Mouse (Mus musculus) macrophage (primary cell): ENCODE results near the gene D17H6S53E. TPM values are rescaled to one million over a fixed set of nuclear protein-coding genes. Genes with fewer than 3 reads are reported as not detected.

ENCODE experiments used
- H3K27ac ChIP-seq: fragments of 350-480 bp; formaldehyde crosslinking; 2 replicates; pipeline ENCODE4 v1.9.0; 2021
- H3K36me3 ChIP-seq: fragments of 350-480 bp; formaldehyde crosslinking; 2 replicates; pipeline ENCODE4 v1.9.0; 2021; ENCODE audit errors: inconsistent target
- H3K4me3 ChIP-seq: fragments of 350-480 bp; formaldehyde crosslinking; 2 replicates; pipeline ENCODE4 v1.9.0; 2021; ENCODE audit errors: inconsistent target
- H3K79me2 ChIP-seq: fragments of 350-480 bp; formaldehyde crosslinking; 2 replicates; pipeline ENCODE4 v1.9.0; 2021; ENCODE audit errors: inconsistent target
- WGBS: methylation state at CpG from one replicate; pipeline ENCODE4 v1.1.7; 2026; ENCODE audit warnings: inconsistent platforms; ENCODE audit not compliant: missing documents; 5-methylcytosine and 5-hydroxymethylcytosine counted together
- polyA plus RNA-seq: library from polyadenylated mRNA; stranded (reverse); fragments of 250-400 nt; gene quantifications from 3 replicates; pipeline ENCODE4 v1.2.4, GENCODE M21; 2018; ENCODE audit warnings: inconsistent platforms

Gene D17H6S53E
- polyA plus RNA-seq, 1 experiment from 2014 or later: 11.5 TPM

DNA sequence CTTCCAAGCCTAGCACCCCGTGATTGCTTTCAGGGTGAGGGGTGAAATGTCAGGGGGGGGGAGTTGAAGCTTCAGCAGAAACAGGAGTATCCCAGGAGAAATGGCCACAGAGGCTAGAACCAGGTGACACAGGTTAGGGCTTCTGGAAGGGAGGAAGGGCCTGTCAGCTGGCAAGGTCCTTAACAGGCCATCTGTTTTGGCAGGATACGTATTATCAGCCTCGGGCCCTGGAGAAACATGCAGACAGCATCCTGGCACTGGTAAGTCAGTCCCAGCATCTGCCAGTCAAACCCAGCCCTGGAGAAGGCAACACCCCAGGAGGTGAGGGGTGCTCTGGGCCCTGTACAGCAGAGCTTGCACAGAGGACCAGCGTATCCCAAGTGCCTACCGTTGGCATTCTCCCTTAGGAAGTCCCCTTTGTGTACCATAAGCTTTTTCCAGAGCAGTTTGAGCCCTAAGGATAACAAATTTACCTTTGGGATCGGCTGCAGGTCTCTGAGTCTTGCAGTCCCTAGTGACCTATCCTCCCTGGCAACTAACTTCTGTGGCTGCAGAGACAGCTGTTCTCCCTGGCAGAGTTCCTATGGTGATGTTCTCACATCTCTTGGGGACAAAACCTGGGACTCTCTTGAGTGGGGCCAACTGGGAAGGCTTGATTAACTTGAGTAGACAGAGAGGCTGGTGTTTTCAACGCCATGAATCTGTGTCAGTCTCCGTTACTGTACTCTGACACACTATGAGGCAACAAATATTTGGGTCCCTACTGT lies 35.8 kb upstream of the D17H6S53E start:
- Histone ChIP-seq H3K4me3 (peak overlapping the region; percentile 68), H3K36me3 (peaks cover 27% of the 10 kb centered on the region), H3K79me2 (peaks cover 13% of the 10 kb centered on the region; the same call in 1 of the 2 replicates), H3K27ac (no peak overlapping the region)
- 74% methylated on average over 8 of the region's 8 CpGs for WGBS

DNA sequence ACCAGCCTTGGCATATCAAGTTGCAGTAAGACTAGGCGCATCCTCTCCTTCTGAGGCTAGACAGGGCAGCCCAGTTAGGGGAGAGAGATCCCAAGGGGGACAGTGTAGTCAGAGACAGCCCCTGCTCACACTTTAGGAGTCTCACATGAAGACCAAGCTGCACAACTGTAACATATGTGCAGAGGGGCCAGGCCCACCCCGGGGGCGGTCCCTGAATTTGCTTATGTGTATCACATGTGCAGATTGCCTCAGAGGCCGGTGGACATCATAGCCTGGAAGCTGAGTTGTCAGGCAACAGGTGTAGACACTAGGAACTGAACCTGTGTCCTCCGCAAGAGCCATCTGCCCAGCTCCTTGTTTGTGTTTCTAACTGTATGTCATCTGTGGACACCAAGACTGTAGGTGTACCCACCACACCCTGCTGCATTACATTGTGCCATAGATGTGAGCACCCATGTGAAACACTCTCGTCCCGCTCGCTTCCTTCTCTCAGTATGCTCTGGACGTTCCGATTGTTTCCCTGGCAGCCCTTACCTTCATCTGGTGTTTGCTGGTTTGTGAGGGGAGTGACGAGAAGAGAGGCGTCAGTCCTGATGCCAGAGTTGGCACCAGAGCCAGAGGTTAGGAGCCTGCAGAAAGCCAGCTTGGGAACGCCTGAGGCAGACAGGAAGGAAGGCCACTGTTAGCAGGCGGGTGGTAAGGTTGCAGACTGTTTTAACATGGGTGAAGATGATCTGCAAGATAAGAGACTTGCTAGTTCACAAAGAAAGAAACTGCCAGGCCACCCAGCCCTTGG lies 33.6 kb upstream of the D17H6S53E start:
- Histone ChIP-seq H3K36me3 (peaks cover 45% of the 10 kb centered on the region), H3K79me2 (peaks cover 13% of the 10 kb centered on the region; the same call in 1 of the 2 replicates), H3K27ac (no peak overlapping the region), H3K4me3 (no peak overlapping the region)
- 92% methylated on average over 14 of the region's 14 CpGs for WGBS

DNA sequence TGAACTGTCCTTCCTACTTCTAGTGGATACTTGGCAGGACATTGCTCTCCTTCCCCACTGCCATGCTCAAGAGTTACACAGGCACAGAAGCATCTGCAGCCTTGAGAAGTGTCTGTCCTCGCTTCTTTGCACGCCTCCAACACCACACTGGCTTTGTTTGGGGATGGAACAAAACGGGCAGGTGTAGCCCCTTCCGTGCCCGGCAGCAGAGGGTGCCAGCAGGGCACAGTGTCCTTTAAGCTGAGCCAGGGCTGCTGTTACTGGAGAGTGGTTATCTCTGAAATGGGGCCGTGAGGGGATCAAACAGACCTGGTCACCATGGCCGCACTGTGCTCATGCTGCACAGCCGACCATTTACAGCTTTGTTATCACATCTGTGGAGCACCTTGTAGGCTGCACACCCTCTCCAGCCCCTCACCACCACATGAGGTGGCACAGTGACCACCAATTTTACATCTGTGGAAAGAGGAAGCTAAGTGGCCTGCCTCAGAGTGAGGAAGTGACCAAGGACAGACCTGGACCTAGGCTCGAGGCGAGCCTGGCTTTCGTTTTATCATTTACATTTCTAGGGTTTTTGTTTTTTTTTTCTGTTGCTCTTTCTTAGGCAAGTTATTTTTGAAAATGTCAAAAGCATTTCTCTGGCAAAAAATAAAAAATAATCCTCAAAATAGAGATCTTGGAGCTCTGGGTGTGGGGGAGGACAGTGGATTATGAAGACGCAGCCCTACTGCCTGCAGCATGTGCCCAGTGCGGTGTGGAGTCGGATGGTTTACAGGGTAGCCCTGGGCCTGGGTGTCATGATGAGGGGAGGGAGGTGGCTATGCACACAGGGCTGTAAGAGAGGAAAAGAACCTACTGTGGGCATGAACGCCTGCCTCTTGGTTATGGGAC lies 31.5 kb upstream of the D17H6S53E start:
- Histone ChIP-seq H3K27ac (no peak overlapping the region), H3K4me3 (no peak overlapping the region), H3K36me3 (peaks cover 65% of the 10 kb centered on the region), H3K79me2 (peaks cover 11% of the 10 kb centered on the region; the same call in 1 of the 2 replicates)
- WGBS: 83% methylated on average over 15 of the region's 15 CpGs

DNA sequence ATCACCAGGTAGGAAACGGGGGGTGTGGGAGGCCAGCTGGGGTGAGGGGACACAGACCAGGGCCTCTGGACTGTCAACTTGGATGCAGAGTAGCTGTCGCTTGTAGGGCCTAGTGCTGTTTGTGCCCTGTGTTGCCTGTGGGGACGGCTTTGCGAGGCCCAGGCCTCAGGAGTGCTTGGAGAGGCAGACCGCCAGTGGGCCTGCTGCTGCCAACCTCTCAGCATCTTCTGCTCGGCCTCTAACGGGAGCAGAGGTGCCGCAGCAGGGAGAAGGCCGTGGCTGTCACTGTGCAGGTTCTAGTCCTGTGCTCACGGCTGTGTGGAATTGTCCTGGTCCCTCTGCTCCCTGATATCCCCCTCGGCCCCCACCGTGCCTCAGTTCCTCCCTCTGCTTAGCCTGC lies 29.6 kb upstream of the D17H6S53E start:
- H3K27ac ChIP-seq: no peak overlapping the region
- WGBS: 96% methylated on average over 12 of the region's 12 CpGs
- peaks cover 78% of the 10 kb centered on the region for H3K36me3 ChIP-seq
- no peaks in the 10 kb centered on the region for H3K79me2 ChIP-seq
- no peak overlapping the region for H3K4me3 ChIP-seq

DNA sequence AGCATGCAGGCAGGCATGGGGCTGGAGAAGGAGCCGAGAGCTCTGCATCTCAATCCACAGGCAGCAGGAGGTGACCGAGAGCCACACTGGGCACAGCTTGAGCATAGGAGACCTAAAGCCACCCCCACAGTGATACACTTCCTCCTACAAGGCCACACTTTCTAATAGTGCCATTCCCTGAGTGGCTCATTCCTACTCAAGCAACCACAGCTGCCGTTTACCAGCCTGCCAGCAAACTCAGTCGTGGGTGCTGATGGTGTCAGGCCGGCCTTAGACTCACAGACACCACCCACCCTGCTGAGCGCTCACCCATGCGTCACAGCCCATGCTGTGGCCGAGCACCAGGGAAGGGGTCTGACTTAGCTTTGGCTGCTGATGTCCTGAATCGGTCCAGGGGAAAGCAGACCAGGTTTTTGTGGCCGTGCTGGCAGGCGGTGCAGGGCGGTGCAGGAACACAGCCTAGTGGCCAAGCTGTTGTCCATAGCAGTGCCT lies 29.0 kb upstream of the D17H6S53E start:
- WGBS: 95% methylated on average over 12 of the region's 12 CpGs
- Histone ChIP-seq H3K36me3 (peaks cover 80% of the 10 kb centered on the region), H3K79me2 (no peaks in the 10 kb centered on the region), H3K27ac (no peak overlapping the region), H3K4me3 (no peak overlapping the region)

DNA sequence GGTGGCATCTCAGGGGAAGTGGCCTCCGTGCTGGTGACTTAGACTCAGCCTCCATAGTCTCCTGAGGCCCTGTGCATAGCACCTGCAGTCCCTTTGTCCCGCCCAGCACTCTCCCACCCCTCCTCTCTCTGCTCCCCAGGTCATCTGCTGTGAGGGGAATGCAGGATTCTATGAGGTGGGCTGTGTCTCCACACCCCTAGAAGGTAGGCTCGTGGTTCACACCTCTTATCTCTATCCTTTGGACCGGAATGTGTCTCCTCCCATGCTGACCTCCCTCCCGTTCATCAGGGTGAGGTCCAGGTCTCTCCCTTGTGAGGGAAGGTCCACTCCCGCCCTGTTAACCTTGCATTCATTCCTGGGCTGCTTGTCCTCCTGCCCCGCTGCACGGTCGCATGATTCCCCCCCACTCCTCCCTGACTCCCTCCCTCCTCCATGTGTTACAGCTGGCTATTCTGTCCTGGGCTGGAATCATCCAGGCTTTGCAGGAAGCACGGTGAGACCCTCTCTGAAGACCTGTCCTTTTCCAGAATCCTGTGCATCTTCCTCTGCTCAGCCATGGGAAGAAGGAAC lies 25.9 kb upstream of the D17H6S53E start:
- WGBS: 93% methylated on average over 10 of the region's 10 CpGs
- Histone ChIP-seq H3K4me3 (no peak overlapping the region), H3K79me2 (no peaks in the 10 kb centered on the region), H3K36me3 (peaks cover 72% of the 10 kb centered on the region), H3K27ac (no peak overlapping the region)

DNA sequence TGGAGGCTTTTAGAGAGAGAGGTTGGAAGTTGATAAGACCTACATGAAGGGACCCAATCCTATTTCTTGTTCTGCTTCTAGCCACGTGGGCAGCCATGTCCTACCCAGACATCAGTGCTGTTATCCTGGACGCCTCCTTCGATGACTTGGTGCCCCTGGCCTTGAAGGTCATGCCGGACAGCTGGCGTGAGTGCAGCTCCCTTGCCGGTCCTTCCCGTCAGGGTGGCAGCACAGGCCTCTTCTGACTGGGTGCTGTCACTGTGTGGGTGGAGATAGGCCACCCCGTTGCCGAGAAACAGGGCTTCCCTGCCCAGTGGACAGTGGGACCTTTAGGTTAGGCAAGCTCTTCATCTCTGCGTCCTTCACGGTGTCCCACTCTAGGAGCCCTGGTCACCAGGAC lies 25.0 kb upstream of the D17H6S53E start:
- 93% methylated on average over 10 of the region's 11 CpGs for WGBS
- Histone ChIP-seq H3K36me3 (peaks cover 69% of the 10 kb centered on the region), H3K27ac (no peak overlapping the region), H3K79me2 (no peaks in the 10 kb centered on the region), H3K4me3 (no peak overlapping the region)

DNA sequence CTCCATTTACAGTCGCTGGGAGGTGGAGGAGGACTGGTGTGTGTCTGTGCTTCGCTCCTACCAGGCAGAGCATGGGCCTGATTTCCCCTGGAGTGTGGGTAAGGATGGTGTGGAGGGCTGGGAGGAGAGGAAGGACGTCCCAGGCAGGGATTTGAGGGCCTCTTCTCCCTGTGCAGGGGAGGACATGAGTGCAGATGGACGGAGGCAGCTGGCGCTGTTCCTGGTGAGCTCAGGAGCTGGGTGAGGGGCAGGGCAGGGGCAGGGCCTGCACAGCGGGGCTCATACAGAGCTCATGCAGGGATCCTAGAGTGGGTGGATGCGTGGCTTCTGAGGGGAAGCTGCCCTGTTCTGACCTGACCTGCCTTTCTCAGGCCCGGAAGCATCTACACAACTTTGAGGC lies 23.9 kb upstream of the D17H6S53E start:
- H3K36me3 ChIP-seq: peaks cover 57% of the 10 kb centered on the region
- H3K4me3 ChIP-seq: no peak overlapping the region
- 90% methylated on average over 8 of the region's 8 CpGs for WGBS
- no peaks in the 10 kb centered on the region for H3K79me2 ChIP-seq
- no peak overlapping the region for H3K27ac ChIP-seq

DNA sequence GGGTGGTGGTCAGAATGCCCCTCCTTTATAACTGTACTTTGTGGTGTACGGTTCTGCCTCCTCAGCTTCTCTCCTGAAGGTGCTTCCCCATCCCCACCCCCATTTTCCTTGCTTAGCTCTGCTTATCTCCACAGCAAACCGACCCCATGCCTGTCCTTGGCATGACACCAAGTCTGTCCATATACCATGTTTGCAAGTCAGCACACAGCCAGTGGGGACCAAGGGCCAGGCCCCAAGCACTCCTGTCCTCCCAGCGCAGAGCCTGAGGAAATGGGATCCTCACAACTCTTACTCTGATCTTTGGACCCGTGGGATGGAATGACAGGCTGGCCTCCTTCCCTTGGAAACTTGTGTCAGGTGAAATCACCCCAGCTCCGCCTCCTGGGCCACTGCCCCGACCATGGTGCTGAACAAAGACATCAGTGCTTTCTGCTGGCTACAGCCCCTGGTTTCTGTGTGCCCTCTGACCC lies 22.9 kb upstream of the D17H6S53E start:
- peaks cover 48% of the 10 kb centered on the region for H3K36me3 ChIP-seq
- H3K4me3 ChIP-seq: no peak overlapping the region
- 65% methylated on average over 6 of the region's 6 CpGs for WGBS
- H3K79me2 ChIP-seq: no peaks in the 10 kb centered on the region
- no peak overlapping the region for H3K27ac ChIP-seq

DNA sequence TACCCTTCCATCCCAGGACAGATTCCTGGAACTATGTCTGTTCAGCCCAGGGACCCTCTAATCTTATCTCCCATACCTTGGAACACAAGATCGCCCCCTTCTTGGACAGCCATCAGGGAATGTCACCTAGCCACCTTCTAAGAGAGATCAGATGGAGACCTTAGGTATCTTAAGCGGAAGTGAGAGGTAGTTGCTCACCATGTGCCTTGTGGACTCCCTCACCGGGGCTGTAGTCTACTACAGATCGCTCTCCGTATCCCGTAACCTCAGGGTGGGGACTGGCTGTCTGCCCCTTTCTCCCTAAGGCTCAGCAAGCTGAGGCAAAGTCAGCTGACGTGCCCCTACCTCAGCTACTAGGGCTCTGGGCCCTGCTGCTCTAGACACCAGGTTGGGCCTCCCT lies 22.1 kb upstream of the D17H6S53E start:
- H3K36me3 ChIP-seq: peaks cover 41% of the 10 kb centered on the region
- H3K79me2 ChIP-seq: no peaks in the 10 kb centered on the region
- no peak overlapping the region for H3K27ac ChIP-seq
- H3K4me3 ChIP-seq: no peak overlapping the region
- 100% methylated on average over 7 of the region's 7 CpGs for WGBS

DNA sequence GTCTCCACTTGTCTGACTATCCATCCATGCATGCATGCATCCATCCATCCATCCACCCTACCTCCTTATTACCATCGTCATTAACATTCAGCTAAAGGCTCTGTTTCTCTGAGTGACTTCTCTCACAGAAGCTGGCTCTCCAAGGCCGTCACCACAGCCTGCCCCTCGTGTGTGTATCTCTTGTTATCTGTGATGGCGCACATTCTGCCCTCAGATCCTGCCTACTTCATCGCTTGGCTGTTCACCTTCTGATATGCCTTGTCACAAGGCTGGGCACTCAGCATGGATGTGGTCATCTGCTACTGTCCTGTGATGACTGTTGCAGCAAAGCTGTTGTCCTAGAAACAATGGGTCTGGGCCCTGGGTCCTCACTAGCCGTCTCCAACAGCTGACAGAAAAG lies 21.4 kb upstream of the D17H6S53E start:
- Histone ChIP-seq H3K4me3 (no peak overlapping the region), H3K27ac (no peak overlapping the region), H3K36me3 (peaks cover 34% of the 10 kb centered on the region), H3K79me2 (no peaks in the 10 kb centered on the region)
- WGBS: 89% methylated on average over 5 of the region's 6 CpGs

DNA sequence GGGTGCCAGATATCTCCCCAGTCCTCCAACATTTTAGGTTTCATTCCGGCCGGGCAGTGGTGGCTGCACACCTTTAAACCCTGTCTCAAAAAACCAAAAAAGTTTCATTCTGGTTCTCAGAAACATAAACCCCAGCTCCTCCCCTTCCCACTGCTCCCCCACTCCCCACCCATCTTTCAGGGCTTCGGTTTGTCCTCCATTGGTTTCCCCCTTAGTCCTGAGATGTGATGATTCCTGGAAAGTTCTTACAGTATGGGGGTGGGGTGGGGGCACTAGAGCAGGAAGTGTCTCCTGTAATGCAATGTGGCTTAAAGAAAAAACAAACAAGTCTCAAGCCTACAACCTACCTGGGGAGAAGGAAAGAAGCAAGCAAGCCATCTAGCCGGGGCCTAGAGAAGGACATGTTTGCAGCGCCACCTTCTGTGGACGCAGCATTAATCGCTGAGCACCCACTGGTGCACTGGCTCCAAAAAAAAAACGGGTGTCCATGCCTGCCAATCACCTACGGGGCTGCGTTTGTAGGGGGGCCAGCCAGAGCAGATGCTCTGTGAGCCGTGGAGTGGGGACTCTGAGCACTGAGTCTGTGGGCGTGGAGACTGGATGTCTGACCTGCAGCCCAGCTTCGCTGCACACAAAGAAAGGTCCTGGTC lies 20.3 kb upstream of the D17H6S53E start:
- WGBS: 39% methylated on average over 13 of the region's 13 CpGs
- peaks cover 26% of the 10 kb centered on the region for H3K36me3 ChIP-seq
- H3K4me3 ChIP-seq: no peak overlapping the region
- H3K27ac ChIP-seq: no peak overlapping the region
- no peaks in the 10 kb centered on the region for H3K79me2 ChIP-seq

DNA sequence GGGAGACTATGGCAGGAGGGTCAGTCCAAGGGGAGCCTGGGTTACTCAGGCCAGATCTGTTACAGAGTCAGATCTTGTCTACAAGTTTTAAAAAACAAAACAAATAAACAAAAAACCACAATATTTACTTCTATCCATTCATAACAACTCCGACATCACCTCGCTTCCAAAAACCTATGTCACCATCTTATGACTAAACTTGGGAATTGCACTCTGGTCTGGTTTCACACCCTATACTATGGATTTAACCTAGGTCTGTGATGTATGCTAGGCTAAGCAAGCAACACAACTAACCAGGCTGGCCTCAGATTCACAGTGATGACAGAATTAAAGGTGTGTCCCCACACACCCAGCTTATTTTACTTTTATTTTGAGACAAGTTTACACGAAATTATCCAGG lies 19.7 kb upstream of the D17H6S53E start:
- Histone ChIP-seq H3K4me3 (no peak overlapping the region), H3K79me2 (no peaks in the 10 kb centered on the region), H3K36me3 (peaks cover 19% of the 10 kb centered on the region), H3K27ac (no peak overlapping the region)
- WGBS: 96% methylated on average over 3 of the region's 3 CpGs
